ENCODE assay signal across 13 mouse cellular contexts in the genomic region with DNA sequence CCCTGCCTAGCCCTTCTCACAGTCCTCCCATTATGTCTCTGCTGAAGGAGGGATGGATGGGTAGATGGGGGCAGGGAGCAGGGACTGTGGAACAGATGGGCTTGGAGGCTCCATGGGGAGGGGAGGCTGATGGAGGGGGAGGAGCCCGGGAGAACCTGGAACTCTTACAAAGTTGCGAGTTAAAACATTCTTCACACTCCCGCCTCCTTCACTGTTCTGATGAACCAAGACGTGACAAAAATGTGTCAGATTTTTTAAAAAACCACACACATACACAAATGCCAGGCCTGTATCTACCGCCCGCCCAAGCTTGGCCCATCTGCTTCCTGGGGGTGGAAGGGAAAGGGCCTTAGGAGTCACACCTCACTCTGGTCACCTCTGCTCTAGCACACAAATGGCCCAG.
DNase-seq lines count a peak whose midpoint lies in the region; ATAC-seq and TF ChIP-seq lines count a peak whose summit lies in the region.
"Had no signal": no experiment of that assay in that cellular context is flagged by ENCODE, and none has a peak within 500 bp of the region (broad histone marks: within the 10 kb centered on the region; RNA-seq: fewer than 3 reads in every experiment).

No protein-coding gene starts in this region.

- intact Hi-C loops in left cerebral cortex, postnatal 4 days (cut with DNase I), result no loop called here

- TF ChIP-seq CTCF in layer of hippocampus, adult 2 months (conservative IDR thresholded peaks at IDR 0.05), result no peak

- peak overlapping the region; percentile 98 for H3K27ac ChIP-seq in layer of hippocampus, adult 2 months
- H3K27ac ChIP-seq: limb, embryonic 12.5 days; lung, embryonic 15.5 days; neural tube, embryonic 15.5 days had no signal

- DNase-seq in cerebellum, adult 11 months, result peak; percentile 36
- peak; percentile 78 to 85 for DNase-seq in cerebellum, postnatal 14 days
- DNase-seq in layer of hippocampus, adult 2 months (ENCODE audit: low spot score in 2 of 2), result peak; percentile 84 to 92
- peak; percentile 78 for DNase-seq in left cerebral cortex, postnatal 4 days
- no peak for DNase-seq in adrenal gland, adult 8-10 months
- DNase-seq in thymus, postnatal 14 days, result no peak
- DNase-seq: kidney, adult 8-10 months had no signal

- ATAC-seq in cerebellum, adult (ENCODE audit: insufficient number of reproducible peaks, low FRiP score, low TSS enrichment), result no peak
- no peak for ATAC-seq in activated CD4-positive, CD25-positive, alpha-beta regulatory T cell, adult 4 months
- ATAC-seq: midbrain, embryonic 16.5 days had no signal

- H3K4me3 ChIP-seq in layer of hippocampus, adult 2 months, result no peak overlapping the region
- H3K4me3 ChIP-seq: limb, embryonic 12.5 days; lung, embryonic 15.5 days; neural tube, embryonic 15.5 days had no signal

Comparison
In these comparisons a context has a peak if more than half of its experiments do, and no peak if none do; other contexts are left out.
1. DNase-seq: peak in cerebellum, adult 11 months (single experiment), cerebellum, postnatal 14 days (2 of 2), layer of hippocampus, adult 2 months (2 of 2) and left cerebral cortex, postnatal 4 days (single experiment); none in adrenal gland, adult 8-10 months (single experiment) and thymus, postnatal 14 days (single experiment).